Mouse (Mus musculus) heart, postnatal 10 days (tissue): ENCODE data around the gene Mylk2. TPM values are rescaled to one million over a fixed set of nuclear protein-coding genes. Genes with fewer than 3 reads are reported as not detected.
A peak's percentile ranks its signal among the peaks of the same experiment; 100 is the strongest.

Experiments
- DNase-seq, 2 experiments: peaks; one replicate each; pipeline ENCODE4 v3.0.0; 2021
- intact Hi-C: fragments of 180-260 bp; cut with DNase I; formaldehyde crosslinking; loops from one replicate; pipeline ENCODE4 v1.15.1; 2025
- microRNA-seq, 2 experiments: library from miRNA; unstranded; fragments of <30 nt; microRNA quantifications; one replicate each; pipeline ENCODE4 v1.2.0; 2022
- total RNA-seq, 2 experiments: library from RNA; stranded (reverse); gene quantifications; 2 replicates each; pipeline ENCODE4 v1.2.3; 2021

The Mylk2 gene
- total RNA-seq, 2 experiments from 2014 or later = 0.25 to 0.38 TPM

- DNase-seq = no peak
- intact Hi-C loops = no loop called here
These were observed 30.0 kb downstream of the Mylk2 start for GRCm38 (mm10) chr2:152941106-152941505.

- intact Hi-C loops = no loop called here
- DNase-seq = no peak
These were observed 30.6 kb downstream of the Mylk2 start for GRCm38 (mm10) chr2:152941776-152942175.

- intact Hi-C loops = no loop called here
- peak in 1 of 2 experiments; percentile 26 for DNase-seq
These were observed 31.9 kb downstream of the Mylk2 start for GRCm38 (mm10) chr2:152942898-152943515.

GRCm38 (mm10) chr2:152943568-152943967 lies 32.4 kb downstream of the Mylk2 start:
- intact Hi-C loops = no loop called here

GRCm38 (mm10) chr2:152944013-152944412 lies 32.9 kb downstream of the Mylk2 start:
- intact Hi-C loops = no loop called here
- no peak for DNase-seq

More at GRCm38 (mm10) chr2:152943568-152943967, 32.4 kb downstream of the Mylk2 start:
- DNase-seq = no peak

- intact Hi-C loops = no loop called here
- no peak for DNase-seq
These were observed 35.9 kb downstream of the Mylk2 start for GRCm38 (mm10) chr2:152947098-152947497.

- intact Hi-C loops = no loop called here
- no peak for DNase-seq
These were observed 37.4 kb downstream of the Mylk2 start for GRCm38 (mm10) chr2:152948438-152949020.

GRCm38 (mm10) chr2:152950358-152951064 lies 39.4 kb downstream of the Mylk2 start:
- intact Hi-C loops = no loop called here

GRCm38 (mm10) chr2:152951065-152951849 lies 40.1 kb downstream of the Mylk2 start, which contains the start of gene Dusp15:
Dusp15 (minus strand) TSS chr2:152951698.
- intact Hi-C loops = no loop called here
- DNase-seq = peak; percentile 18 to 20

More at GRCm38 (mm10) chr2:152950358-152951064, 39.4 kb downstream of the Mylk2 start:
- DNase-seq = no peak

- DNase-seq = peak in 1 of 2 experiments; percentile 14
- intact Hi-C loops = no loop called here
These were observed 40.9 kb downstream of the Mylk2 start for GRCm38 (mm10) chr2:152951850-152952720.

GRCm38 (mm10) chr2:152958116-152958515 lies 47.0 kb downstream of the Mylk2 start:
- intact Hi-C loops = no loop called here
- no peak for DNase-seq

- intact Hi-C loops = no loop called here
These were observed 51.1 kb downstream of the Mylk2 start, which contains the start of gene Ttll9 for GRCm38 (mm10) chr2:152962091-152962793. Ttll9 (plus strand) TSS chr2:152962485.

GRCm38 (mm10) chr2:152965555-152965954 lies 54.4 kb downstream of the Mylk2 start:
- DNase-seq = no peak
- intact Hi-C loops = no loop called here

More at GRCm38 (mm10) chr2:152962091-152962793, 51.1 kb downstream of the Mylk2 start, which contains the start of gene Ttll9:
- peak; percentile 69 to 71 for DNase-seq

Small RNA genes within 50 kb of the gene (microRNA-seq; reads per million reads assigned to microRNA genes)
- 1.2 to 5.2 reads per million in 2 experiments for gene Mir5622

Other genes starting within 250 kb of the Mylk2 start
- gene H13, start 241.9 kb upstream of the Mylk2 start, total RNA-seq = 10 to 100 TPM; 47.6 to 51.4 TPM
- gene Mcts2, start 224.3 kb upstream of the Mylk2 start, total RNA-seq = 10 to 100 TPM; 17.8 to 19.1 TPM
- 10 to 100 TPM; 72.9 to 84.2 TPM for gene Id1, start 175.1 kb upstream of the Mylk2 start, total RNA-seq
- gene Cox4i2, start 157.2 kb upstream of the Mylk2 start, total RNA-seq = 10 to 100 TPM; 17.9 to 22.4 TPM
- gene Bcl2l1, start 79.6 kb upstream of the Mylk2 start, total RNA-seq = 10 to 100 TPM; 40.0 to 72.4 TPM
- 10 to 100 TPM; 16.0 to 17.8 TPM for gene Tpx2, start 63.4 kb upstream of the Mylk2 start, total RNA-seq
- 10 to 100 TPM in 1 of 2 experiments, 1 to 10 TPM in 1; 9.7 to 10.1 TPM for gene Foxs1, start 21.9 kb downstream of the Mylk2 start, total RNA-seq
- under 1 TPM; 0.15 to 0.65 TPM for gene Dusp15, start 40.3 kb downstream of the Mylk2 start, total RNA-seq
- gene Ttll9, start 51.1 kb downstream of the Mylk2 start, total RNA-seq = not detected
- gene Pdrg1, start 104.1 kb downstream of the Mylk2 start, total RNA-seq = 10 to 100 TPM; 74.9 to 81.3 TPM
- not detected for gene Xkr7, start 120.5 kb downstream of the Mylk2 start, total RNA-seq
- 10 to 100 TPM; 26.9 to 29.1 TPM for gene Ccm2l, start 154.6 kb downstream of the Mylk2 start, total RNA-seq
- 1 to 10 TPM; 1.0 to 1.2 TPM for gene Hck, start 197.1 kb downstream of the Mylk2 start, total RNA-seq
- gene Tm9sf4, start 250.0 kb downstream of the Mylk2 start, total RNA-seq = 10 to 100 TPM; 66.4 to 69.6 TPM